11 mouse cellular contexts compared by ENCODE assay signal in the genomic region with DNA sequence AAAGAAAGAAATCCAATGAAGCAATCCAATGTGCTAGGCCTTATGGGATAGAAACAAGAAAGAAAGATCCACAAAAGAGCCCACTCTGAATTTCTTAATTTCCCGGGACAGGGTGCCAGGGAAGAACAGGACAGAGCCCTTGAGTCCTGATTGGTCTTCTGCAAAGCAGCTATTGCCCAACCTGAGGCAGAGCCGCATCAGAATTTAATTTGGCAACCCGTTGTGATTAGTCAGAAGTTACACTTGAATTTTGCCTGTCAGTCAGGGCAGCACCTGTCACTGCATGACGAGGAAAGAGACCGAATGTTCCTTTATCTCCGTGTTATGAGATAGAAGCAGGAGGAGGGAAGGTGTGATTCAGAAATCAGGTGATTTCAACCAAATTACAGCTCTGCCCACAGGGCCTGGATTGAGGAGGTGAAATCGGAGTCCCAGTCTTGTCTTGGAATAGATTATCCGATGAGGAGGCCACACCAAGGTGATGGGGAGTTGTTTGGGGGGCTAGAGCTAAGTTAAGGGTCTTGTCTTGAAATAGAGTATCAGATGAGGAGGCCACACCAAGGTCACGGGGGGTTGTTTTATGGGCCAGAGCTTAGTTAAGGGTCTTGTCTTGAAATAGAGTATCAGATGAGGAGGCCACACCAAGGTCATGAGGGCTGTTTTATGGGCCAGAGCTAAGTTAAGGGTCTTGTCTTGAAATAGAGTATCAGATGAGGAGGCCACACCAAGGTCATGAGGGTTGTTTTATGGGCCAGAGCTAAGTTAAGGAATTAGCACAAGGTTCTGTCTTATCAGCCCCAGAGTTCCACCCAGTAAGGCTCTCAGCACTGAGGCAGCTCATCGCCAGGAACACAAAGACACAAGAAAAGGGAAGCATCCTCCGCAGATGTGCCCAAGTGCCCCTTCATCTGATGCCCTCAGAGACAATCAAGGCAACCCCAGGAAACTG. TPM values are rescaled to one million over a fixed set of nuclear protein-coding genes. Genes with fewer than 3 reads are reported as not detected.
A peak's percentile ranks its signal among the peaks of the same experiment; 100 is the strongest.
DNase-seq lines count a peak whose midpoint lies in the region; ATAC-seq and TF ChIP-seq lines count a peak whose summit lies in the region.
"Had no signal": no experiment of that assay in that cellular context is flagged by ENCODE, and none has a peak within 500 bp of the region (broad histone marks: within the 10 kb centered on the region; RNA-seq: fewer than 3 reads in every experiment).

TSS of gene Adh1 (plus strand) at position 271 of the 949 bp plus-strand sequence.

- intact Hi-C loops in gastrocnemius, adult 2 months (cut with DNase I), result no loop called here

- no peak for DNase-seq in kidney, postnatal 10 days
- peak; percentile 60 for DNase-seq in adrenal gland, adult 8-10 months
- DNase-seq in gastrocnemius, adult 2 months, result no peak
- DNase-seq in intestine, embryonic 14.5 days (ENCODE audit: low spot score), result no peak
- no peak for DNase-seq in cerebellum, adult 18-20 months
- no peak for DNase-seq in thymus, postnatal 4 days
- DNase-seq in layer of hippocampus, postnatal 36 days, result no peak
- DNase-seq: cerebellum, adult 2 months had no signal

- 55% methylated on average over 11 of the region's 11 CpGs for WGBS in kidney, embryonic 16.5 days
- WGBS in intestine, embryonic 14.5 days, result 81% methylated on average over 11 of the region's 11 CpGs

- peaks cover 17% of the 10 kb centered on the region; the same call in 1 of the 2 replicates for H3K4me1 ChIP-seq in kidney, embryonic 16.5 days (ENCODE audit: insufficient read depth, low read length)
- no peaks in the 10 kb centered on the region for H3K4me1 ChIP-seq in intestine, embryonic 14.5 days (replicated peaks; ENCODE audit: control insufficient read depth, insufficient read depth, low read length)

- H3K27me3 ChIP-seq in kidney, embryonic 16.5 days (ENCODE audit: insufficient read depth, low read length), result no peaks in the 10 kb centered on the region
- no peaks in the 10 kb centered on the region for H3K27me3 ChIP-seq in intestine, embryonic 14.5 days (replicated peaks; ENCODE audit: control insufficient read depth, insufficient read depth, low read length)

- ATAC-seq in kidney, embryonic 16.5 days (ENCODE audit: low FRiP score, low TSS enrichment), result no peak
- ATAC-seq in intestine, embryonic 14.5 days (replicated peaks; ENCODE audit: low FRiP score, low TSS enrichment, low read depth), result no peak
- ATAC-seq: CD4-positive, CD25-positive, alpha-beta regulatory T cell, adult 4 months had no signal

- no peak for TF ChIP-seq CTCF in gastrocnemius, adult 2 months (IDR thresholded peaks at IDR 0.05)

- no peak within 1 kb of the TSS for H3K9ac ChIP-seq in kidney, embryonic 16.5 days (replicated peaks; ENCODE audit: low read length)
- no peak within 1 kb of the TSS for H3K9ac ChIP-seq in intestine, embryonic 14.5 days (ENCODE audit: low read length)

- no peak within 1 kb of the TSS for H3K27ac ChIP-seq in kidney, embryonic 16.5 days (ENCODE audit: low read length)
- no peak within 1 kb of the TSS for H3K27ac ChIP-seq in gastrocnemius, adult 2 months
- H3K27ac ChIP-seq in intestine, embryonic 14.5 days (ENCODE audit: low read depth), result no peak within 1 kb of the TSS

- no peak within 1 kb of the TSS for H3K4me3 ChIP-seq in kidney, embryonic 16.5 days (ENCODE audit: low read length)
- no peak within 1 kb of the TSS for H3K4me3 ChIP-seq in gastrocnemius, adult 2 months
- H3K4me3 ChIP-seq in intestine, embryonic 14.5 days (ENCODE audit: low read depth, low read length), result no peak within 1 kb of the TSS

- no peak within 1 kb of the TSS for H3K4me2 ChIP-seq in kidney, embryonic 16.5 days (replicated peaks; ENCODE audit: low read depth, low read length)
- H3K4me2 ChIP-seq in intestine, embryonic 14.5 days (ENCODE audit: low read length), result no peak within 1 kb of the TSS

- H3K36me3 ChIP-seq in kidney, embryonic 16.5 days (ENCODE audit: insufficient read depth, low read length), result no peaks in the 10 kb centered on the region
- no peaks in the 10 kb centered on the region for H3K36me3 ChIP-seq in intestine, embryonic 14.5 days (ENCODE audit: control insufficient read depth, insufficient read depth, low read length)

- no peaks in the 10 kb centered on the region for H3K9me3 ChIP-seq in kidney, embryonic 16.5 days (ENCODE audit: low read length)
- H3K9me3 ChIP-seq in intestine, embryonic 14.5 days (ENCODE audit: control insufficient read depth, low read length), result no peaks in the 10 kb centered on the region

RNA-seq across cellular contexts. Expression of gene Adh1, which starts in this region (rescaled TPM):
- 77.6 and 115 TPM in 2 replicates for polyA plus RNA-seq in kidney, embryonic 16.5 days (2015; fragmentation: Nextera tagmentation; extraction: Ambion mirVana)
- total RNA-seq in adrenal gland, adult 8-10 months (2022), result 1,000 to 10,000 TPM in 2 of 4 experiments, 100 to 1,000 TPM in 2; 318 to 7,826 (median 4,098) TPM
- 10 to 100 TPM; 19.3 to 27.8 TPM for total RNA-seq in gastrocnemius, adult 2 months (2021)
- 14.9 and 22.9 TPM in 2 replicates for polyA plus RNA-seq in intestine, embryonic 14.5 days (2014; fragmentation: Nextera tagmentation; extraction: Ambion mirVana)
- total RNA-seq in layer of hippocampus, postnatal 36 days (2021), result under 1 TPM; 0.45 to 0.68 TPM
- total RNA-seq: megakaryocyte-erythroid progenitor cell, adult 5-6 weeks had no signal

Comparison
In these comparisons a context has a peak if more than half of its experiments do, and no peak if none do; other contexts are left out.
1. RNA of gene Adh1 (total RNA-seq): 318 to 7,826 TPM in adrenal gland, adult 8-10 months and 19.3 to 27.8 TPM in gastrocnemius, adult 2 months; 0.45 to 0.68 TPM in layer of hippocampus, postnatal 36 days; every median in the first group is over 10 times any median in the second.
2. RNA of gene Adh1 (total RNA-seq): 318 to 7,826 TPM in adrenal gland, adult 8-10 months; 19.3 to 27.8 TPM in gastrocnemius, adult 2 months; every median in the first group is over 10 times any median in the second.